ENCODE assay signal across 20 mouse cellular contexts in genomic region chr2:83941792-83942191, GRCm38 (mm10). TPM values are rescaled to one million over a fixed set of nuclear protein-coding genes. Genes with fewer than 3 reads are reported as not detected.
"Had no signal": no experiment of that assay in that cellular context is flagged by ENCODE, and none has a peak within 500 bp of the region (broad histone marks: within the 10 kb centered on the region; RNA-seq: fewer than 3 reads in every experiment).

No protein-coding gene starts in this region.

- H3K27ac ChIP-seq: kidney, postnatal 0 days; limb, embryonic 10.5 days; liver, embryonic 15.5 days; stomach, postnatal 0 days had no signal

- H3K9me3 ChIP-seq: limb, embryonic 10.5 days; liver, embryonic 15.5 days; midbrain, embryonic 13.5 days; neural tube, embryonic 15.5 days had no signal

- H3K36me3 ChIP-seq: limb, embryonic 10.5 days; liver, embryonic 15.5 days; midbrain, embryonic 13.5 days; neural tube, embryonic 15.5 days had no signal

- H3K9ac ChIP-seq: liver, embryonic 15.5 days; midbrain, embryonic 13.5 days had no signal

- H3K4me3 ChIP-seq: liver, embryonic 15.5 days had no signal

- H3K4me1 ChIP-seq: liver, embryonic 15.5 days had no signal

- DNase-seq: lung, adult 2 months had no signal

- H3K27me3 ChIP-seq: liver, embryonic 15.5 days; midbrain, embryonic 13.5 days; neural tube, embryonic 15.5 days had no signal

- ATAC-seq: intestine, postnatal 0 days; lung, postnatal 0 days had no signal

RNA-seq across cellular contexts. Expression of gene Zswim2, which starts 0.8 kb away (rescaled TPM):
- total RNA-seq: layer of hippocampus, adult 18-20 months; layer of hippocampus, postnatal 14 days; left cerebral cortex, adult 18-20 months; left cerebral cortex, postnatal 14 days; midbrain, postnatal 0 days had no signal
- polyA plus RNA-seq: intestine, postnatal 0 days; kidney, postnatal 0 days; limb, embryonic 10.5 days; limb, embryonic 14.5 days; liver, embryonic 11.5 days; liver, embryonic 15.5 days; lung, adult 2 months; midbrain, embryonic 13.5 days; neural tube, embryonic 11.5 days; neural tube, embryonic 15.5 days; small intestine, adult 2 months; stomach, postnatal 0 days; thymus, adult 2 months; urinary bladder, adult 2 months had no signal

RNA-seq across cellular contexts. Expression of gene Gm13698, which starts 13.7 kb away (rescaled TPM):
- total RNA-seq: midbrain, postnatal 0 days had no signal
- polyA plus RNA-seq: intestine, postnatal 0 days; kidney, postnatal 0 days; limb, embryonic 10.5 days; liver, embryonic 11.5 days; liver, embryonic 15.5 days; lung, adult 2 months; lung, postnatal 0 days; midbrain, embryonic 13.5 days; midbrain, postnatal 0 days; neural tube, embryonic 11.5 days; neural tube, embryonic 15.5 days; small intestine, adult 2 months; stomach, postnatal 0 days; thymus, adult 2 months had no signal

RNA-seq across cellular contexts. Expression of gene Gm13693, which starts 19.5 kb away (rescaled TPM):
- total RNA-seq: midbrain, postnatal 0 days had no signal
- polyA plus RNA-seq: intestine, postnatal 0 days; kidney, postnatal 0 days; limb, embryonic 10.5 days; liver, embryonic 11.5 days; liver, embryonic 15.5 days; lung, adult 2 months; lung, postnatal 0 days; midbrain, embryonic 13.5 days; midbrain, postnatal 0 days; neural tube, embryonic 11.5 days; neural tube, embryonic 15.5 days; small intestine, adult 2 months; stomach, postnatal 0 days; thymus, adult 2 months had no signal

RNA-seq across cellular contexts. Expression of gene Gm13695, which starts 25.3 kb away (rescaled TPM):
- total RNA-seq: midbrain, postnatal 0 days had no signal
- polyA plus RNA-seq: intestine, postnatal 0 days; kidney, postnatal 0 days; limb, embryonic 10.5 days; limb, embryonic 14.5 days; liver, embryonic 11.5 days; liver, embryonic 15.5 days; lung, adult 2 months; lung, postnatal 0 days; midbrain, embryonic 13.5 days; midbrain, postnatal 0 days; neural tube, embryonic 11.5 days; neural tube, embryonic 15.5 days; small intestine, adult 2 months; stomach, postnatal 0 days; thymus, adult 2 months had no signal

RNA-seq across cellular contexts. Expression of gene Gm13696, which starts 31.1 kb away (rescaled TPM):
- total RNA-seq: midbrain, postnatal 0 days had no signal
- polyA plus RNA-seq: intestine, postnatal 0 days; kidney, postnatal 0 days; limb, embryonic 10.5 days; liver, embryonic 11.5 days; liver, embryonic 15.5 days; lung, adult 2 months; lung, postnatal 0 days; midbrain, embryonic 13.5 days; midbrain, postnatal 0 days; neural tube, embryonic 11.5 days; neural tube, embryonic 15.5 days; small intestine, adult 2 months; stomach, postnatal 0 days; thymus, adult 2 months had no signal
